Mouse (Mus musculus) olfactory bulb, adult 2 months (tissue): ENCODE results near the gene Cat.

Experiments
- CTCF ChIP-seq: fragments of 200-500 bp; IDR thresholded peaks from 2 replicates; pipeline ENCODE4 v1.5.1; 2012; ENCODE audit warnings: low read depth, mild to moderate bottlenecking, low read length, moderate library complexity; ENCODE audit not compliant: insufficient read depth
- POLR2A ChIP-seq: fragments of 200-500 bp; IDR thresholded peaks from 2 replicates; pipeline ENCODE4 v1.6.1; 2012; ENCODE audit warnings: mild to moderate bottlenecking, low read depth, low read length, moderate library complexity; ENCODE audit not compliant: insufficient read depth

- TF ChIP-seq POLR2A (no peak), CTCF (no peak)
Observed at GRCm38 (mm10) chr2:103465429-103465828, 19.5 kb downstream of the Cat start.
